Mouse (Mus musculus) spleen, adult 2 months (tissue): ENCODE data around the gene Rasal2.

Source experiments
- CTCF ChIP-seq: fragments of 200-500 bp; IDR thresholded peaks from 2 replicates; pipeline ENCODE4 v1.5.1; 2011; ENCODE audit warnings: mild to moderate bottlenecking, inconsistent platforms; ENCODE audit not compliant: insufficient read depth, insufficient read length, insufficient replicate concordance; ENCODE audit errors: extremely low read depth
- POLR2A ChIP-seq: fragments of 200-500 bp; IDR thresholded peaks from 2 replicates; pipeline ENCODE4 v1.6.1; 2011; ENCODE audit warnings: low read depth, low read length, inconsistent platforms

DNA sequence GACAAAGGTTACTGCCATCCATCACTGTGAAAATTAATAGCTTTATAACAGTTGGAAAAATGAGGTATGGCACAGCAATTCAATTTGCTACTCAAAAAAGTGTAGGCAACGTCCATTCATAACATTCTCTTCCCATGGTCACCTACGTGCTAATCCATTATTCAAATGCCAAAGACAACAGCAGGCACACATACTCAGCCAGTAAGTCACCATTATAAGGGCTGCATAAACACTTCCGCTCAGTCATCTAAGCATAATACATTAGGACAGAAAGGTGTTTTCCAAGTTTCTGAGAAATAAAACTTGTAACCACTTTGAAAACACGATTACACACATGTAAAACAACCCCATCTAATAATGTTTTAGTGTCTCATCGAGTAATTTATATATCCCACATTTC lies 44.1 kb downstream of the Rasal2 start:
- TF ChIP-seq POLR2A = no peak
- TF ChIP-seq CTCF = no peak
